Mouse (Mus musculus) lung, adult 2 months (tissue): ENCODE measurements around the gene Hs6st3.

Experiments
- CTCF ChIP-seq: fragments of 200-500 bp; IDR thresholded peaks from 2 replicates; pipeline ENCODE4 v1.5.1; 2011; ENCODE audit warnings: mild to moderate bottlenecking, low read length, control low read depth; ENCODE audit not compliant: insufficient read depth
- POLR2A ChIP-seq: fragments of 200-500 bp; IDR thresholded peaks from 2 replicates; pipeline ENCODE4 v1.6.1; 2011; ENCODE audit warnings: low read depth, mild to moderate bottlenecking, control low read depth, low read length, borderline replicate concordance; ENCODE audit errors: extremely low read depth

GRCm38 (mm10) chr14:119680052-119680451 lies 541.9 kb downstream of the Hs6st3 start:
- TF ChIP-seq CTCF (no peak), POLR2A (no peak)
